Mouse (Mus musculus) megakaryocyte-erythroid progenitor cell, adult 5-6 weeks (primary cell): ENCODE measurements around the gene Erh. TPM values are rescaled to one million over a fixed set of nuclear protein-coding genes. Genes with fewer than 3 reads are reported as not detected.

ENCODE experiments used
- ATAC-seq: replicated peaks from 2 replicates; pipeline ENCODE4 v1.8.0; 2016; ENCODE audit warnings: mild to moderate bottlenecking, inconsistent platforms; ENCODE audit not compliant: severe bottlenecking, poor library complexity, low FRiP score, low TSS enrichment
- total RNA-seq, 2 experiments: library from RNA; stranded (forward) in 1 of 2; stranded (reverse) in 1 of 2; fragments of 200-1000, 215-1000 nt in 1 of 2; fragments of >200 nt in 1 of 2; fragmentation: Nextera tagmentation in 1 of 2; gene quantifications; 2 replicates each; pipeline ENCODE4 v1.2.3; 2014 to 2017

Gene Erh
- total RNA-seq, 2 experiments from 2014 or later, result 103 to 140 TPM

DNA sequence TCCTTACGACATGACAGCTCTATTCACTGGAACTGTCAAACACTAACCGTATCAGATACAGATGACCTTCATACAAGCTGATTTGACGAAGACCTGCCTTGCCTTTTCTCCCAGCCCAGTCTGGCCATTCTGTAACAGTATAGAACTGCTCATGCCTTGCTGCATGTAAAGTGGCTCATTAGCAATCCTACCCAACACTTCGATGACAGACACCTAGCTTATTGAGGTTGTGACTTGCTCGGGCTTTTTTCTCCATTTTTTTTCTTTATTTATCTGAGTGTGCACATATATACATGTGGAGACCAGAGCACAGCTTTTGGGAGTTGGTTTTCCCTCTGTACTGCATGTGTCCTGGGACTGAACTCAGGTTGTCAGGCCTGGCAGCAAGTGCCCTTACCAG lies 12.4 kb downstream of the Erh start:
- no peak for ATAC-seq

- ATAC-seq, result no peak
Measured at GRCm38 (mm10) chr12:80620501-80620900, 23.6 kb downstream of the Erh start.

GRCm38 (mm10) chr12:80615371-80616257 lies 28.5 kb downstream of the Erh start:
- ATAC-seq, result no peak

- ATAC-seq, result no peak
Measured at GRCm38 (mm10) chr12:80612113-80612791, 31.9 kb downstream of the Erh start.

DNA sequence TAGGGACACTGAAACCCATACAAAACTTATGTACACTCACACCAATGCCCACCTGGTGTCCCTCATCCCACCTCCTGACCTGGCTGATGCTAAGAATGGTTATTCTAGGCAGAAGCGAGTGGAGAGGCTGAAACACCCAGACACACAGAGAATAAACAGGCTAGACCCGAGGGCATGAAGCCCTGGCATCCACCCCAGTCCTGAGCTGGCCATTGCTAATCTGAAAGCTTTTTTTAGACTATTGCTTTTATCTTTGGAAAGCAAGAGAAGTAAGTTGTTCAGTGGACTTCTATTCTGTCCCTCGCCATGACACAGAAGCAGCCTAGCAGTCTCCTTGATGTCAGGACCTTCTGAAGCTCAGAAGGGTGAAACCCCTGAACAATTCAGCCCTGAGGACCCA lies 34.2 kb downstream of the Erh start:
- ATAC-seq, result no peak

DNA sequence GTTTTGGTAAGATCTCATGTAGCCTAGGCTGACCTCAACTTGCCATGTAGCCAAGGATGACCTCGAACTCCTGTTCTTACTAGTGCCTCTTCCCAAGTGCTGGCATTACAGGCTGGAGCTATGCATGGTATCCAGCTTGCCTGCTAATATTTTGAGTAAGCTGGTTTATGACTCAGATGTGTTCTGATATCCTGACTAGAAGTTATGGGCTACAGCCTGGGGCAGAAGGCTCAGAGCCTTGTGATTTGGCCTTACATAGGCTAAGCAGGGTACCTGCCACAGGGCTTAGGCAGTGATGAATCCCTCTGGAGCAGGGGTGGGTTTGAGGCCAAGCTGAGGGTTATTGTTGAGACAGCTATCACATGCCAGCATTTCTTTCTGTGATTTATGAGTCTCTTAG lies 35.6 kb downstream of the Erh start:
- ATAC-seq, result no peak

DNA sequence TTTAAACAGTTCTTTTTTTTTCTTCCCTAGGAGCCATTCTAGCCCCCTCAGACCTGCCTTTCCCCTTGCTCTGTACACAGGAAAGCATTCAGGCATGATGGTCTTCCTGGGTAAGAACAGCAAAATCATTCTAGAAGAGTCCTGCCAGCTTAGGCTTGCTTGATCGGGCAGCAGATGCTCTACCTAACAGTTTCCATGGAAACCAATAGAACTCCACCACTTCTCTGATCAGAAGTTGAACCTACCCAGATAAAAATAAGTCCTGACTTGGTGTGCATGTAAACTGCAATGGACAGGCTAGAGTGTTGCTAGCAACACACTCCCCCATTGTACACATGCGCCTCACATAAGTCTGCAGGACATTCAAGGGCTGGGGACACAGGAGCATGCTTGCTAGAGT lies 39.9 kb downstream of the Erh start:
- no peak for ATAC-seq

- no peak for ATAC-seq
Measured at GRCm38 (mm10) chr12:80603566-80603965, 40.6 kb downstream of the Erh start.

- peak; percentile 57; the same call in 1 of the 2 replicates for ATAC-seq
Measured at GRCm38 (mm10) chr12:80602432-80602831, 41.7 kb downstream of the Erh start.

- ATAC-seq, result no peak
Measured at GRCm38 (mm10) chr12:80601597-80602269, 42.4 kb downstream of the Erh start.

- no peak for ATAC-seq
Measured at GRCm38 (mm10) chr12:80598756-80599155, 45.4 kb downstream of the Erh start.

GRCm38 (mm10) chr12:80598236-80598635 lies 45.9 kb downstream of the Erh start:
- no peak for ATAC-seq

GRCm38 (mm10) chr12:80595968-80596367 lies 48.2 kb downstream of the Erh start:
- ATAC-seq, result peak; percentile 36

- peak; percentile 64 for ATAC-seq
Measured at GRCm38 (mm10) chr12:80595566-80595965, 48.6 kb downstream of the Erh start.

DNA sequence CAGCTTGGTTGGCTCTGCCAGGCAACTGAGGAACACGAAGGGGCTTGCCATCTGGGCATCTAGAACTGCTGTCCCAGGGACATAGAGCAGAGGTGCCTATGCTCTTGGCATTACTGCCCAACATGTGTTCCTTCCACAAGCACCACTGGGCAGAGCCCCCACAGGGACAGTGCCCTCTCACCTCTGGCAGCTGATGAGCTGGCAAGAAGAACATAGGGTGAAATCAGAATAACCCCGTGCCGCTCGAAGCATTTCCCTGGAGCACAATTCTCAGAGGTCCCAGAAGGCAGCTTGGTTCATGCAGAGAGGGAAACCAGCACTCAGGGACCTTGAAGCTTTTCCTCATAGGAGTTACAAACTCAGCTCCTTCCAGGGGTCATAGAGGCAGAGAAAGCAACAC lies 49.4 kb downstream of the Erh start:
- ATAC-seq, result no peak

GRCm38 (mm10) chr12:80594141-80594540 lies 50.0 kb downstream of the Erh start:
- ATAC-seq, result peak; percentile 74

GRCm38 (mm10) chr12:80584973-80585372 lies 59.2 kb downstream of the Erh start:
- 0 out of 2 replicates have a peak, but pooled peaks have one; percentile 30 for ATAC-seq
